Mouse (Mus musculus) hindbrain, embryonic 12.5 days (tissue): ENCODE measurements at regions not wholly inside any gene's neighbourhood (a gene's known extent, or its start where the extent isn't known, plus 50 kb on each side); places are given as distances from the start of the nearest gene placed in this dataset.

Experiments
- ATAC-seq: fragments of 200-750 bp; cut with Nextera tagmentation; 2 replicates; pipeline ENCODE4 v1.8.0; 2017; ENCODE audit warnings: moderate TSS enrichment; ENCODE audit not compliant: low FRiP score
- H3K27ac ChIP-seq: fragments of 300-500 bp; sonication (generic); 2 replicates; pipeline ENCODE4 v1.5.1; 2016; ENCODE audit warnings: mild to moderate bottlenecking
- H3K27me3 ChIP-seq: fragments of 300-500 bp; sonication (generic); 2 replicates; pipeline ENCODE4 v1.6.1; 2016; ENCODE audit warnings: mild to moderate bottlenecking
- H3K36me3 ChIP-seq: fragments of 300-500 bp; sonication (generic); 2 replicates; pipeline ENCODE4 v1.6.1; 2016; ENCODE audit warnings: mild to moderate bottlenecking
- H3K4me1 ChIP-seq: fragments of 300-500 bp; sonication (generic); 2 replicates; pipeline ENCODE4 v1.6.1; 2016
- H3K4me2 ChIP-seq: fragments of 300-500 bp; sonication (generic); replicated peaks from 2 replicates; pipeline ENCODE4 v1.6.1; 2016; ENCODE audit warnings: mild to moderate bottlenecking
- H3K4me3 ChIP-seq: fragments of 300-500 bp; sonication (generic); 2 replicates; pipeline ENCODE4 v1.5.1; 2016; ENCODE audit warnings: mild to moderate bottlenecking
- H3K9ac ChIP-seq: fragments of 300-500 bp; sonication (generic); 2 replicates; pipeline ENCODE4 v1.6.1; 2016; ENCODE audit warnings: mild to moderate bottlenecking, moderate library complexity
- H3K9me3 ChIP-seq: fragments of 300-500 bp; sonication (generic); replicated peaks from 2 replicates; pipeline ENCODE4 v1.6.1; 2016; ENCODE audit warnings: mild to moderate bottlenecking
- WGBS: fragments of 180-500 bp; shearing (Covaris S2); methylation state at CpG from one replicate; pipeline ENCODE4 v1.1.7; 2016; 5-methylcytosine and 5-hydroxymethylcytosine counted together

DNA sequence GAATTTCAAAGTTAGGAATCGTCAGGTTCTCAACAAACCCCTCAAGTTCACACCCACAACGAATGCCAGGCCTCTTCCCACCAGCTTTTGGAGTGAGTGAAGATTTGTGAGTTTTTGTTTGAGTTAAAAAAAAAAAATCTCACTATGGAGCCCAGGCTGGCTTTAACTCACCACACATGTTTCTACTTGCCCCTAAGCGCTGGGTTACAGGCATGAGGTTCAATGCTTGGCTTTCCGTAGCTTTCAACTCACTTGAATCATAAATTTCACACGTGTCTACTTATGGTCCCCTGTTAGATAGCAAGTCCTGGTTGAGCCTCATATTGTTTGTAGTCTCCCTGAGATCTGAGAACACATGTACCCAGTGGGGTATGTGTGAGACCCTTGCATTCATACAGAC lies 122.8 kb upstream of the Efna5 start:
- ATAC-seq = no peak
- H3K4me1 ChIP-seq = peaks cover 15% of the 10 kb centered on the region
- H3K27ac ChIP-seq = no peak overlapping the region
- H3K4me2 ChIP-seq = no peak overlapping the region
- 74% methylated on average over 5 of the region's 5 CpGs for WGBS
- no peaks in the 10 kb centered on the region for H3K9me3 ChIP-seq
- no peaks in the 10 kb centered on the region for H3K36me3 ChIP-seq
- no peak overlapping the region for H3K9ac ChIP-seq
- H3K27me3 ChIP-seq = no peaks in the 10 kb centered on the region
- H3K4me3 ChIP-seq = no peak overlapping the region

DNA sequence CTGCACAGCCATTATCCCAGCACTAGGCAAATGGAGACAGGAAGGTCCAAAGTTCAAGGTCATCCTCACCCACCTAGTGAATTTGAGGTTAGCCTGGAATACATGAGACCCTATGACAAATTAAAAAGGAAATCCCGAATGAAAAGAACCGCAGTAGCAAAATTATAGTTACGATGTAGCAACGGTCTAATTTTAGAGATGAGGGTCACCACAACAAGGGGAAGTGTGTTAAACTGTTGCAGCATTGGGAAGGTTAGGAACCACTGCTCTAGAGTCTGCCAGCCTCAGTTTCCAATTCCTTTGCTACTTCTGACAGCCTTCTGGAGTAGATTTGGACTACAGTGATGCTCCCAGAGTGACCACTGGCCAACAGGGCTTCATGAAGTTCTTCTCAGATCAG lies 121.6 kb upstream of the Efna5 start:
- Histone ChIP-seq H3K36me3 (no peaks in the 10 kb centered on the region), H3K27me3 (no peaks in the 10 kb centered on the region)
- 95% methylated on average over 4 of the region's 4 CpGs for WGBS

DNA sequence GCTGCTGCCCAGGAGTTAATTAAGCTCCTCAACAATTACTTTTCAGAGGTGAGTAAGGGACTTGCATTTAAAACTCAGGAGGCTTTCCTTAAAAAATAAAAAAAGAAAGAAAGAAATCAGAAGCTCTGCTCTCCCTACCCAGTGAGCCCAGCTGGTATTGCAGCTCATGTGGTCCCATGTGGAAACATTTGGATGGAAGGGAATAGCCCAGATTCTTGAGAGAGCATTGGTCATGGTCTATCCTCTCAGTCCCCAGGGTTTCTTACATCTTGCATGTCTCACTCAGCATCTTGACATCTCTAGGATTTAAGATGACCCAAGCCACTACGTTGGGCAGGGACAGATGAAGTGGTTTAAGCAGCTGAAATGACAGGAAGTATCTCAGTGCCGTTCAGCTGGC lies 120.8 kb upstream of the Efna5 start:
- no peaks in the 10 kb centered on the region for H3K36me3 ChIP-seq
- H3K27me3 ChIP-seq = no peaks in the 10 kb centered on the region
- ATAC-seq = peak; percentile 64; the same call in 1 of the 2 replicates
- WGBS = 58% methylated on average over 2 of the region's 2 CpGs
- no peak overlapping the region for H3K27ac ChIP-seq
- peaks cover 5% of the 10 kb centered on the region; the same call in 1 of the 2 replicates for H3K4me1 ChIP-seq
- H3K4me3 ChIP-seq = no peak overlapping the region
- H3K9ac ChIP-seq = no peak overlapping the region
- H3K9me3 ChIP-seq = no peaks in the 10 kb centered on the region
- no peak overlapping the region for H3K4me2 ChIP-seq

More for the DNA sequence above, 121.6 kb upstream of the Efna5 start:
- Histone ChIP-seq H3K4me3 (no peak overlapping the region), H3K9me3 (no peaks in the 10 kb centered on the region), H3K4me2 (no peak overlapping the region), H3K4me1 (peaks cover 5% of the 10 kb centered on the region; the same call in 1 of the 2 replicates), H3K27ac (no peak overlapping the region), H3K9ac (no peak overlapping the region)
- ATAC-seq = no peak

DNA sequence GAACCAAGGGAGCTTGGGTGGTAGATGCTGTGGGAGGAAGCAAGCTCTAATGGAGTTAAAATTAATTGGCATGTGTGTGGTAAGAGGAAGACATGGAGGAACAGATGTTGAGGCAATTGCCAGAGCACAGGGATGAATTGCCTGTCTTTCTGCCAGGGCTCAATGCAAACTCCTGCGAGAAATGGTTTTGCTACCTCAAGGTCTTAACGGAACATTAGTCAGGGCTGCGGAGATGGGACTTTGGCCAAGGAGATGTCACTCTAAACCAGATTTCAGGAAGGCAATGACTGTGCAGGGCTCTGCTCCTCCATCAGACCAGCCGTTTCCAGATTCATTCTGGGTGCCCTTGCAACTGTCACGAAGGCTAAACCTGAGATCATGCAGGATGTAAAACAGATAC lies 116.6 kb upstream of the Efna5 start:
- H3K4me3 ChIP-seq = no peak overlapping the region
- WGBS = 92% methylated on average over 5 of the region's 5 CpGs
- H3K4me2 ChIP-seq = no peak overlapping the region
- no peak for ATAC-seq
- no peaks in the 10 kb centered on the region; the same call in 1 of the 2 replicates for H3K4me1 ChIP-seq
- no peaks in the 10 kb centered on the region for H3K27me3 ChIP-seq
- H3K9ac ChIP-seq = no peak overlapping the region
- no peaks in the 10 kb centered on the region for H3K36me3 ChIP-seq
- no peak overlapping the region for H3K27ac ChIP-seq
- no peaks in the 10 kb centered on the region for H3K9me3 ChIP-seq

DNA sequence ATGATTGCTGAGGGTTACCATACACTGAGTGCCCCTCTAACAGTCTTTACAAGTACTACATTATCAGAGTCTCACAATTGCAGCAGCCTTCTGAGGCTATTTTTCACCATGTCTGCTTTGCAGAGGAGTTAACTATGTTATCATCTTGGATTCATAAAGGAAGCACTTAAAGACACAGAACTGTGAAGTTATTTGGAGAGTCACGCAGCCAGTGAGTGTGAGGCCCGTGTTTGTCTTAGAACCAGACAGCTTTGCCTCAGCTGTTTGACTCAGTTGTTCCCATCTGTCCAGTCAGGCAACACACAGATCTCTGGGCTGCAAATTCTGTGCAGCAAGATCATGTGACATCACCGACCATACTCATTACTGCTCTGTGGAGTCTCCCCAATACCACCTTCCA lies 114.2 kb upstream of the Efna5 start:
- H3K4me3 ChIP-seq = no peak overlapping the region
- WGBS = 91% methylated on average over 3 of the region's 3 CpGs

DNA sequence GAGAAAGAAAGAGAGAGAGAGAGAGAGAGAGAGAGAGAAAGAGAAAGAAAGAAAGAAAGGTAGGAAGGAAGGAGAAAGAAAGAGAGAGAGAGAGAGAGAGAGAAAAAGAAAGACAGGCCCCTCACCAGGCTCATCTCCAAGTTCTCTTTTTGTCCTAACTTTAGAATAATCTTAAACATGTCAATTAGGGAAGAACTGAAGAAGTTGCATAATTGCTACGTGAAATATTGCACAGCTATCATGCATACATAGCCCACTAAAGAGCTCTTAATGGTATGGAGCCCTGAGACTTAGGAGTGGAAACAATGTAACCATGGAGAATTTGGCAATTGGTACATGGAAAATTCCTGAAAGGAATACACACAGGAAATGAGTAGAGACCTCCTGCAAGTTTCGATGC lies 111.9 kb upstream of the Efna5 start:
- H3K4me3 ChIP-seq = no peak overlapping the region
- H3K36me3 ChIP-seq = no peaks in the 10 kb centered on the region
- no peaks in the 10 kb centered on the region for H3K27me3 ChIP-seq
- H3K4me1 ChIP-seq = no peaks in the 10 kb centered on the region
- ATAC-seq = no peak
- H3K9ac ChIP-seq = no peak overlapping the region
- H3K9me3 ChIP-seq = no peaks in the 10 kb centered on the region
- WGBS = 88% methylated on average over 2 of the region's 2 CpGs
- no peak overlapping the region for H3K27ac ChIP-seq
- no peak overlapping the region for H3K4me2 ChIP-seq

More for the DNA sequence above, 114.2 kb upstream of the Efna5 start:
- Histone ChIP-seq H3K27me3 (no peaks in the 10 kb centered on the region), H3K27ac (no peak overlapping the region), H3K9me3 (no peaks in the 10 kb centered on the region), H3K36me3 (no peaks in the 10 kb centered on the region), H3K4me1 (no peaks in the 10 kb centered on the region), H3K4me2 (no peak overlapping the region), H3K9ac (no peak overlapping the region)
- no peak for ATAC-seq

DNA sequence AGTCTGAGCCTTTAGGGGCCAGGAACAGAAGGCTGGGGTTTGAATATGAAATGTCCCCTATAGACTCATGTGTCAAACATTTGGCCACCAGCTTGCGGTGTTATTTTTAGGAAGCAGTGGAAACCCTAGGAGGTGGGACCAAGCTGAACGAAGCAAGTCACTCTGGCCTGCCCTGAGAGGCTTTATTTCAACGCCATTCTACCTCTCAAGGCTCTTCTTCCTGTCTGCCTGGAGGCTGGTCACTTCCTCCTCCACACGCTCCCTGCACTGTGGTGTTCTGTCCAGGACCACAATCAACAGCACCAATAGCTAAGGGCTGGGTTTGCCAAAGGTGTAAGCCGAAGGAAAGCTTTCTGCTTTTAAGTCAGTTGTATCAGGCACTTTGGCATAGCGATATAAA lies 105.2 kb upstream of the Efna5 start:
- Histone ChIP-seq H3K9me3 (no peaks in the 10 kb centered on the region), H3K27ac (no peak overlapping the region), H3K4me1 (no peaks in the 10 kb centered on the region), H3K36me3 (no peaks in the 10 kb centered on the region), H3K4me2 (no peak overlapping the region), H3K4me3 (no peak overlapping the region), H3K9ac (no peak overlapping the region), H3K27me3 (no peaks in the 10 kb centered on the region)
- no peak for ATAC-seq
- 66% methylated on average over 6 of the region's 6 CpGs for WGBS

DNA sequence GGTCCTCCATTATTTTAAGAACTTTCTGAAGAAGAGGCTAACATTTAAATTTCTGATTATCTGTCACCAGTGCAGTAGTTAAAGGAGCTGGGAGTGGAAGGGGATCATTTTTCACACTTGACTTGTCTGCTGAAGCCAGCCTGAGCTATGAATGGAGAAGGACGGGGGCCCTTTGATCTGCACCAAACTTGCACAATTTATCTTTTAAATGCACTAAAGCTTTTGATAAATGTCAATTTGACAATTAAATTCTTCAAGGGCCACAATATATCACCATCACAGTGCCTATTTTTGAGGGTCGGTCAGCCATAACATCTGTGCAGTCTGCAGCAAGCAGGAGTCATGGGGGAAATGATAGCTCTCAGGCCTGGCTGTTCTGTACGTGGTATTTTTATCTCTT lies 99.2 kb upstream of the Efna5 start:
- Histone ChIP-seq H3K27me3 (no peaks in the 10 kb centered on the region), H3K4me1 (peaks cover 20% of the 10 kb centered on the region), H3K9ac (no peak overlapping the region), H3K9me3 (no peaks in the 10 kb centered on the region), H3K4me3 (no peak overlapping the region), H3K4me2 (no peak overlapping the region), H3K27ac (peak overlapping the region; percentile 40), H3K36me3 (no peaks in the 10 kb centered on the region)
- 23% methylated on average over 3 of the region's 3 CpGs for WGBS
- no peak for ATAC-seq

DNA sequence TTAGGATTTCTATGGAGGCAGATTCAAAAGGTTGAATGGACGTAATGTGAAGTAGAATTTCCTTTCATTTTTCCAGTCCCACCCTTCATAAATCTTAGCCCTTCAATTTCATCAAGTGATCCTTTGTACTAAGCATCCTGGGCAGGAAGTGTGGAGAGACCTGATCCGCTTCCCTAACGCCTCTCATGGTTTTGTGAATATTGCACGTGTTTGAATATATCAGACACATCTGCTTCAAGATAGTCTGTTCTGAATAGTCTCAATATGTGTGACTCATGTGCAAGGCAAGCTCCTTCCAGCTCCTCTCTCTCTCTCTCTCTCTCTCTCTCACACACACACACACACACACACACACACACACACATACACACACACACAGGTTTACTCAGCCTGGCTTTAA lies 96.4 kb upstream of the Efna5 start:
- 53% methylated on average over 4 of the region's 4 CpGs for WGBS
- no peak for ATAC-seq

DNA sequence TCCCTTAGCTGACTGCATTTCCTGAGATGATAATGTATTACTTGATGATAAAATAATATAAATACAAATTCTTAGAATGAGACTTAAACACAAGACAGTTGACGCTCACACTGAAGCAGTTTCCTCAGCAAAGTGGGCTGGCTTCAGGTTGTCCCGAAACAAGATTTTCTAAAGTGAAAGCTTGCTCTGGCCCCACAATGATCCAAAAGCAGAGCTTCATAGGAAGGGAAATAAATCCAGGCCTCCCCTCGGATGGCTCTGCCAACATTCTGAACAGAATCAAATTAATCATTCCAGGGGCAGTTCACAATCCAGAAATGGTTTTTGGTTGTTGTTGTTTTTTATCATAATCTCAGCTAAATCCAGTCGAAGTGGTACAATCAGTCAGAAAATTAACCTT lies 96.0 kb upstream of the Efna5 start:
- Histone ChIP-seq H3K4me2 (no peak overlapping the region), H3K9ac (no peak overlapping the region), H3K27ac (no peak overlapping the region), H3K27me3 (no peaks in the 10 kb centered on the region), H3K4me1 (peaks cover 27% of the 10 kb centered on the region), H3K4me3 (no peak overlapping the region), H3K9me3 (no peaks in the 10 kb centered on the region), H3K36me3 (no peaks in the 10 kb centered on the region)
- no peak for ATAC-seq
- 73% methylated on average over 4 of the region's 4 CpGs for WGBS

More for the DNA sequence above, 96.4 kb upstream of the Efna5 start:
- H3K9ac ChIP-seq = no peak overlapping the region
- no peak overlapping the region for H3K27ac ChIP-seq
- H3K27me3 ChIP-seq = no peaks in the 10 kb centered on the region
- peaks cover 27% of the 10 kb centered on the region for H3K4me1 ChIP-seq
- H3K9me3 ChIP-seq = no peaks in the 10 kb centered on the region
- no peak overlapping the region for H3K4me2 ChIP-seq
- no peaks in the 10 kb centered on the region for H3K36me3 ChIP-seq
- no peak overlapping the region for H3K4me3 ChIP-seq

DNA sequence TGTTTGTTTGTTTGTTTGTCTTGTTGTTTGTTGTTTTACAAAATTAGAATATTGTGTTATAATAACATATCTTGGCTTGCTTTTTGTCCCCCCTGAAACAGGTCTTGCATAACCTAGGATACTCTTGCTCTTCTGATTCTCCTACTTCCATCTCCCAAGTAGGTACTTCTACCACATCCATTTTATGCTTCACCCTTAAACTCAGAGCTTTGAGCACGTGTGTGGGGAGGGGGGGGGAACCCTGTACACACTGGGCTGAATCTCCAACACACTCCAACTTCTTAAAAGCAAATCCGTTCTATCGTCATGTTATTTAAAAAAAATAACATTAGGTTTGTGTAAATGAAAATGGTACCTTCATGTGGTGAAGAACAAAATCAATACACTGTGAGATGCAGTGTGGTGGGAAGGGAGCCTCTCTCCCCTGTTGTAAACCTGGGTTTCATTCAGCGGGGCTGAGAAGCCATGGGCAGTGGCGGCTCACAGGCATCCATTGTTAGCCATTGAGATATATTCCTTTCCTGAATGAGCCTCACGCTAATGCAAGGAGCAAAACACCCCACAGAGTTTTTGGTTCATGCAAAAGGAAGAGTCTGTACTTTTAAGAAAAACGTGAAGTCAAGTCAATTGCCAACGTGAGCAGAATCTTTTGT lies 93.6 kb upstream of the Efna5 start:
- H3K27ac ChIP-seq = no peak overlapping the region
- H3K4me1 ChIP-seq = peaks cover 19% of the 10 kb centered on the region
- no peak overlapping the region for H3K4me2 ChIP-seq
- H3K4me3 ChIP-seq = no peak overlapping the region
- ATAC-seq = peak; percentile 38; the same call in 1 of the 2 replicates
- H3K27me3 ChIP-seq = no peaks in the 10 kb centered on the region
- no peaks in the 10 kb centered on the region for H3K9me3 ChIP-seq
- H3K9ac ChIP-seq = no peak overlapping the region
- H3K36me3 ChIP-seq = no peaks in the 10 kb centered on the region
- 45% methylated on average over 8 of the region's 8 CpGs for WGBS

DNA sequence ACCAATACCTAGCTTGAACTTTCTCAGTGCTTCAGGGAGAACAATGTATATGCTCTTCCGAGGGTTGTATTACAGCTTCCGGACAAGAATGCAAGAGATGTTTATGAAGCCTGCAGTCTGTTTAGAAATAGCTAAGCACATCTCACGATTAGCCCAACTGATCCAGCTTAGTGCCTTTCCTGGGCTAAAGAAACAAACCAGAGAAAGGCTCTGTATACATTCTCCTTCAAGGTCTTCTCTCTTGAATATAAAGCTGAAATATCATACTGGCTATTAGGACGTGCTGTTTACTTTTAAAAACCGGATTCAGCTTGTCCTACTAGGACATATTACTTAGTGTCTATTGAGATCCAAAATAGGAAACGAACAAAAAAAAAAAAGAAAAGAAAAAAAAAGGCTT lies 87.9 kb upstream of the Efna5 start:
- ATAC-seq = no peak
- H3K9me3 ChIP-seq = no peaks in the 10 kb centered on the region
- H3K27ac ChIP-seq = no peak overlapping the region
- H3K4me2 ChIP-seq = no peak overlapping the region
- H3K27me3 ChIP-seq = no peaks in the 10 kb centered on the region
- no peak overlapping the region for H3K9ac ChIP-seq
- H3K4me1 ChIP-seq = no peaks in the 10 kb centered on the region
- no peak overlapping the region for H3K4me3 ChIP-seq
- 85% methylated on average over 6 of the region's 6 CpGs for WGBS
- no peaks in the 10 kb centered on the region for H3K36me3 ChIP-seq

DNA sequence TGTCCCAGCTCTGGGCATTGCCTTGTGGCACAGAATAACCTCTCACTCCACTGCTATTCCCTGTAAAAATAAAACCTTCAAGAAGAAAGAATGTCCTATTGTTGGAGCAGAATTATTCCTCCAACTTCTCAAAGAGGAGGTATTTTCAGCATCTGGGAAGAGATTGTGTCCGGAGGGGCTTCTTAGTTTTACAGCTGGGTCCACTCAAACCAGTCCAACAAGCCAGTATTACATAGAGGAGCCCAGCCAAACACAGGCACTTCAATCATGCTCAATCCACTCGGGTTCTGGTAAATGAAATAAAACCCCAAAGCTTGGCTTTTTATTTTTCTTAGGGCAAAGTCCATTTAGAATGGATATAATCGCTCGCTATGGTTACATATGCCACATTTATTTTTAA lies 82.7 kb upstream of the Efna5 start:
- H3K9ac ChIP-seq = no peak overlapping the region
- WGBS = 69% methylated on average over 4 of the region's 4 CpGs
- no peaks in the 10 kb centered on the region for H3K27me3 ChIP-seq
- H3K36me3 ChIP-seq = no peaks in the 10 kb centered on the region
- no peak overlapping the region for H3K4me2 ChIP-seq
- ATAC-seq = no peak
- 0 out of 2 replicates have a peak, but pooled peaks cover 2% of the 10 kb centered on the region for H3K4me1 ChIP-seq
- no peak overlapping the region for H3K27ac ChIP-seq
- no peak overlapping the region for H3K4me3 ChIP-seq
- no peaks in the 10 kb centered on the region for H3K9me3 ChIP-seq
